Mouse (Mus musculus) ES-Bruce4 (cell line): ENCODE measurements around the gene Adamts14. TPM values are rescaled to one million over a fixed set of nuclear protein-coding genes. Genes with fewer than 3 reads are reported as not detected.

Experiments
- H3K27ac ChIP-seq: 2 replicates; pipeline ENCODE4 v1.5.1; 2012; ENCODE audit warnings: low read length, inconsistent platforms; ENCODE audit not compliant: insufficient read depth
- H3K27me3 ChIP-seq: 2 replicates; pipeline ENCODE4 v1.6.1; 2012; ENCODE audit warnings: mild to moderate bottlenecking, low read length, inconsistent platforms; ENCODE audit not compliant: control insufficient read depth, poor library complexity, insufficient read depth, severe bottlenecking
- H3K36me3 ChIP-seq: 2 replicates; pipeline ENCODE4 v1.6.1; 2012; ENCODE audit warnings: inconsistent platforms, mild to moderate bottlenecking, low read length, moderate library complexity; ENCODE audit not compliant: control insufficient read depth, poor library complexity, insufficient read depth, severe bottlenecking
- H3K4me1 ChIP-seq: one replicate; pipeline ENCODE4 v1.8.1; 2011; ENCODE audit warnings: low read length; ENCODE audit not compliant: control insufficient read depth, insufficient read depth
- H3K4me3 ChIP-seq: 2 replicates; pipeline ENCODE4 v1.5.1; 2011; ENCODE audit warnings: low read depth, mild to moderate bottlenecking, low read length
- H3K9ac ChIP-seq: 2 replicates; pipeline ENCODE4 v1.6.1; 2012; ENCODE audit warnings: low read depth, mild to moderate bottlenecking, inconsistent platforms; ENCODE audit not compliant: poor library complexity, severe bottlenecking
- H3K9me3 ChIP-seq: replicated peaks from 2 replicates; pipeline ENCODE4 v1.6.1; 2012; ENCODE audit warnings: mild to moderate bottlenecking, low read length, inconsistent platforms; ENCODE audit not compliant: control insufficient read depth, poor library complexity, insufficient read depth, severe bottlenecking
- CTCF ChIP-seq: IDR thresholded peaks from one replicate; pipeline ENCODE4 v1.8.1; 2011; ENCODE audit warnings: low read depth, low read length
- EP300 ChIP-seq: IDR thresholded peaks from 2 replicates; pipeline ENCODE4 v1.6.1; 2011; ENCODE audit warnings: low read depth, low read length; ENCODE audit not compliant: insufficient read depth
- POLR2A ChIP-seq: IDR thresholded peaks from one replicate; pipeline ENCODE4 v1.8.1; 2011; ENCODE audit warnings: low read length; ENCODE audit not compliant: insufficient read depth
- polyA plus RNA-seq: library from polyadenylated mRNA; stranded (reverse); fragments of >200 nt; gene quantifications from 2 replicates; pipeline ENCODE4 v1.2.4, GENCODE M21; 2011; ENCODE audit warnings: low read depth; ENCODE audit not compliant: missing spikeins, insufficient read depth, insufficient read length

Adamts14 gene
- polyA plus RNA-seq, 1 experiment: 3.7 TPM

- no peaks in the 10 kb centered on the region for H3K27me3 ChIP-seq
- H3K27ac ChIP-seq: no peak overlapping the region
- H3K4me3 ChIP-seq: no peak overlapping the region
- no peak for TF ChIP-seq POLR2A
- no peak for TF ChIP-seq EP300
- no peak for TF ChIP-seq CTCF
- no peaks in the 10 kb centered on the region for H3K36me3 ChIP-seq
- H3K9ac ChIP-seq: no peak overlapping the region
- H3K4me1 ChIP-seq: no peaks in the 10 kb centered on the region
- H3K9me3 ChIP-seq: no peaks in the 10 kb centered on the region
These were observed 116.8 kb downstream of the Adamts14 start for GRCm38 (mm10) chr10:61156453-61156852.

DNA sequence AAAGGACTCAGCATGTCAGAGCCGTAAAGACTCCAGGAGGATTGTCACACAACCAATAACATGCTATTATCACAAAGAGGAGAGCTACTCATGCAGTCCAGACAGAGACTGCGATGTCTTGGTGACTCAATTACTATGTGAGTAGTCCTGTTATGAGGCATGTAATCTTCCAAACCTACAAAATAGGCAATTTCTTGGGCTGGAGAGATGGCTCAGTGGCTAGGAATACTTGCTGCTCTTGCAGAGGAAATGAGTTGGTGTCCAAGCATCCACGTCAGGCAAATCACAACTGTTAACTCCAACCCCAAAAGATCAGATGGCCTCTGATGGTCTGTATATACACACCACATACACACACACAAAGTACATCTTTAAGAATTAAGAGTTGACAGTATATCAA lies 117.6 kb downstream of the Adamts14 start:
- H3K36me3 ChIP-seq: no peaks in the 10 kb centered on the region
- no peaks in the 10 kb centered on the region for H3K9me3 ChIP-seq
- no peaks in the 10 kb centered on the region for H3K27me3 ChIP-seq
- no peaks in the 10 kb centered on the region for H3K4me1 ChIP-seq
- no peak overlapping the region for H3K27ac ChIP-seq
- TF ChIP-seq EP300 (no peak), CTCF (no peak), POLR2A (no peak)
- no peak overlapping the region for H3K9ac ChIP-seq
- H3K4me3 ChIP-seq: no peak overlapping the region

GRCm38 (mm10) chr10:61152131-61152530 lies 121.1 kb downstream of the Adamts14 start:
- Histone ChIP-seq H3K4me1 (no peaks in the 10 kb centered on the region), H3K4me3 (no peak overlapping the region), H3K36me3 (no peaks in the 10 kb centered on the region), H3K27me3 (no peaks in the 10 kb centered on the region), H3K9ac (no peak overlapping the region), H3K27ac (no peak overlapping the region), H3K9me3 (no peaks in the 10 kb centered on the region)
- TF ChIP-seq POLR2A: no peak
- TF ChIP-seq CTCF: no peak
- no peak for TF ChIP-seq EP300

DNA sequence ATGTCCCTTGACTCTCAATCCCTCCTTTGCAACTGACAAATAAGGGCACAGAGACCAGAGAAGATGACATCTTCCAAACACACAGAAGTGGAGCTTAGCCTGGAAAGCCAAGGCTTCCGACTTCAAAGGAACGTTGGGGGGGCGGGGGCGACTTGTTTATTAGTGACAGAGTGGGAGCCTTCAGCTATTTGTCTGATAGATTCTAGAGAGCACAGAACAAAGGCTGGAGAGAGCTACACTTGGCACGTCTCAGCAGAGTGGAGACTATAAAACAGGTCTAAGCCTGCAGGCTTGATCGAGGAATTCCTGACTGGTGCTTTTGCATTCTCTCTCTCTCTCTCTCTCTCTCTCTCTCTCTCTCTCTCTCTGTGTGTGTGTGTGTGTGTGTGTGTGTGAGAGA lies 122.6 kb downstream of the Adamts14 start:
- H3K9ac ChIP-seq: no peak overlapping the region
- no peaks in the 10 kb centered on the region for H3K36me3 ChIP-seq
- TF ChIP-seq EP300: no peak
- TF ChIP-seq POLR2A: no peak
- H3K9me3 ChIP-seq: no peaks in the 10 kb centered on the region
- no peaks in the 10 kb centered on the region for H3K4me1 ChIP-seq
- H3K4me3 ChIP-seq: no peak overlapping the region
- no peak overlapping the region for H3K27ac ChIP-seq
- H3K27me3 ChIP-seq: no peaks in the 10 kb centered on the region

GRCm38 (mm10) chr10:61149476-61149875 lies 123.8 kb downstream of the Adamts14 start:
- Histone ChIP-seq H3K4me3 (no peak overlapping the region), H3K9ac (no peak overlapping the region), H3K9me3 (no peaks in the 10 kb centered on the region), H3K4me1 (no peaks in the 10 kb centered on the region), H3K27ac (no peak overlapping the region), H3K27me3 (no peaks in the 10 kb centered on the region), H3K36me3 (no peaks in the 10 kb centered on the region)
- no peak for TF ChIP-seq EP300
- no peak for TF ChIP-seq CTCF
- TF ChIP-seq POLR2A: no peak

DNA sequence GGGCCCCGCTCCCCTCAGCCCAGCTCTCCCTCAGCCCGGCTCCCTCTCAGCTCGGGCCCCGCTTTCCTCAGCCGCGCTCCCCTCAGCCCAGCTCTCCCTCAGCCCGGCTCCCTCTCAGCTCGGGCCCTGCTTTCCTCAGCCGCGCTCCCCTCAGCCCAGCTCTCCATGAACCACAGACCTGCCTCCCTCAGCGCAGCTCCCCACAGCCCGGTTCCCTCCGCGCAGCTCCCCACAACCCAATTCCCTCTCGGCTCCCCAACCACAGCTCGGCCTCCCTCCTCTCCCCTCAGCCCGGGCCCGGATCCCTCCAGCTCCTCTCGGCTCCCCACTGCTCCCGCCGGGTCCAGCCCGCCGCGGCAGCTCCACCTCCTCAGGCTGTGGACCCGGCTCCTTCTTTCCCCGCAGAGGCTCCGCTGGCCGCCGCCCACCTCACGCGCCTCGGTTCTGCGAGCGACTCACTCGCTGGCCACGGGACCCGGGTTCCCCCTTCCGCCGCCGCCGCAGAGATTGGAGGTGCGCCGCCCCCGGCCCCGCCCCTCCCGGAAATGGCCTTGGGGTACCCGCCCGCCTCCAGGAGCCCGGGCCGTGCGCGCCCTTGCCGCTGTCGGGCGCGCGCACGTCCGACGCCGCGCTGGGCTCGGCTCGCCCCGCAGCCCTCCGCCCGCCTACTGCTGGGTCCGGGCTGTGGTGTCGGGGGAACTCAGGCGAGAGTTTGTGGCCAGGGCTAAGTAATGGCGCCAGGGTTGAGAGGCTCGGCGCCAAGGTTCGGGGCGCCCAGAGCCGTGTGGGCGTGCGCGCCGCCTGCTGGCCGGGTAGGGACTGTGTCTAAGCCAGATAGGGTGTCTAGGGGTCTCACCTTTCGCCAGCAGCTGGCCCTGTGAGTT lies 125.8 kb downstream of the Adamts14 start, which contains the start of gene Sgpl1:
Sgpl1 (minus strand) TSS at position 547 of the 884 bp plus-strand sequence.
- Histone ChIP-seq H3K4me1 (no peaks in the 10 kb centered on the region), H3K9ac (peak within 1 kb of the TSS; percentile 88), H3K27ac (peak within 1 kb of the TSS; percentile 71), H3K36me3 (peaks cover 8% of the 10 kb centered on the region), H3K4me3 (peak within 1 kb of the TSS; percentile 95), H3K9me3 (no peaks in the 10 kb centered on the region), H3K27me3 (no peaks in the 10 kb centered on the region)
- TF ChIP-seq EP300 (no peak), POLR2A (no peak), CTCF (peak; percentile 66)

Other genes with a start within 250 kb of the Adamts14 start
- 11.9 and 15.0 TPM in 2 replicates for gene Pcbd1, start 184.1 kb downstream of the Adamts14 start, polyA plus RNA-seq
- 67.6 and 73.7 TPM in 2 replicates for gene Sgpl1, start 125.7 kb downstream of the Adamts14 start, polyA plus RNA-seq
- not detected in 2 replicates for gene Tbata, start 101.5 kb downstream of the Adamts14 start, polyA plus RNA-seq
- gene Prf1, start 24.4 kb upstream of the Adamts14 start, polyA plus RNA-seq: not detected in 2 replicates
- gene Pald1, start 110.1 kb upstream of the Adamts14 start, polyA plus RNA-seq: 35.8 and 36.0 TPM in 2 replicates
- gene Nodal, start 144.5 kb upstream of the Adamts14 start, polyA plus RNA-seq: 52.2 and 53.5 TPM in 2 replicates
- 207 and 210 TPM in 2 replicates for gene Eif4ebp2, start 179.2 kb upstream of the Adamts14 start, polyA plus RNA-seq
- 5.8 and 6.4 TPM in 2 replicates for gene Lrrc20, start 202.4 kb upstream of the Adamts14 start, polyA plus RNA-seq